Mouse (Mus musculus): Measurements from ENCODE around the gene Sash1. TPM values are rescaled to one million over a fixed set of nuclear protein-coding genes. Genes with fewer than 3 reads are reported as not detected.

Gene Sash1
- total RNA-seq, 2 experiments from 2014 or later = 13.4 to 16.9 TPM

- DNase-seq = no peak
These were observed 203.5 kb downstream of the Sash1 start for GRCm38 (mm10) chr10:8682341-8682740.

- DNase-seq = no peak
These were observed 209.1 kb downstream of the Sash1 start for GRCm38 (mm10) chr10:8676722-8677121.

Data from gastrocnemius, postnatal 25 days (tissue).